Mouse (Mus musculus): ENCODE measurements around the gene Klk12. TPM values are rescaled to one million over a fixed set of nuclear protein-coding genes. Genes with fewer than 3 reads are reported as not detected.

Klk12 gene
- total RNA-seq, 2 experiments from 2014 or later, result not detected

GRCm38 (mm10) chr7:43788096-43788495 lies 19.4 kb downstream of the Klk12 start:
- DNase-seq, result no peak
- intact Hi-C loops (cut with DNase I; ENCODE audit: low total_unique reads), result no loop called here

DNA sequence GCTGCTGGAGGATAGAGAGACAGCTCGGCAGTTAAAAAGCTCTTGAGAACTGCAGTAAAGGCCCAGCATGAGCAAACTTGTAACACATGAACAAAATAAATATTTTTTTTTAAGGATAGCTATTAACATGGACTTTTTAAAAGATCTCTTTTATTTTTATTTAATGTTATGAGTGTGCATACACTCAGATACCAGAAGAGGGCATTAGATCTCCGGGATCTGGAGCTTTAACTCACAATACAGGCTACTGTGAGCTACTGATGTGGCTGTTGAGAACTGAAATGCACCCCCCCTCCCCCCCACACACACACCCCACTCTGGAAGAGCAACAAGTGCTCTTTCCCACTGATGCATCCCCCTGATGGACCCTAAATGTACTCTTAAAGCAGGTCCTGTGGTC lies 20.6 kb downstream of the Klk12 start:
- DNase-seq, result no peak
- intact Hi-C loops (cut with DNase I; ENCODE audit: low total_unique reads), result no loop called here

GRCm38 (mm10) chr7:43791591-43791990 lies 22.9 kb downstream of the Klk12 start, which contains the start of gene Klk9:
Klk9 (plus strand) TSS chr7:43791891.
- intact Hi-C loops (cut with DNase I; ENCODE audit: low total_unique reads), result no loop called here
- DNase-seq, result no peak

DNA sequence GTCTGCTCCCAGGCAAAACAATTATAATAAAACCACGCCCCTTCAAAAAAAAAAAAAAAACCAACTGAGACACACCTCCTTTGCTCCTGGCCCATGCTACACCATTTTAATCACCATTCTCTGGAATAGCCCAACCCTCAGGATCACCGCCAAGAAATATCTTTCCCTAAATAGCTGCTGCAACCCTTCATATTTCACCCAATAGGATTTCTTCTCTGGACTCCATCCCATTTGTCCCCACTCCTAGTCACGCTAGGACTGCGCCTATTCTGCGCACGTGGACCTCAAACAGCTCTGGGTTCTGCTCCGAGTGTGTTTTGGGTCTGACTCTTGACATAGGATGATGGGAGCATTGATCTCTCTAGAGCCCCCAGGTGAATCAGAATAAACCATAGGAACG lies 27.7 kb downstream of the Klk12 start:
- DNase-seq, result no peak
- intact Hi-C loops (cut with DNase I; ENCODE audit: low total_unique reads), result no loop called here

DNA sequence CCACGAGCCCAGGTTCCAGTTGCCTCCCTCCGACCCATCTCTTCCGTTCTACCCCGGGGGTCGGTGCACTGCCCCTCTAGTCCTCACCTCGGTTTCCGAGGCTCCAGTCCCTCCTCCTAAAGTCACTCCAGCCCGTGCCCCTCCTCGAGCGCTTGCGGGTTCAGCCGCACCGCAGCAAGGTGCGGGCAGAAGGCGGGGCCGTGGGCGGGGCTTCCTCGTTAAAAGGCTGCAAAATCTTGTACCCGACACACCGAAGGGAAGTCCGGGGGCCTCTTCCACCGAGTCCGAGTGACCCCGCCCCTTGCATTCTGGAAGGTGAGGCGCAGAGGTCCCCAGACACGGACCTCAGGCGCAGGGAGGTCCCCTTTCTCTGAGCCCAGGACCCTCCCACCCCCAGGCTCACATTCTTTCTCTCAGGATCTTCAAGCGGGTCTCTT lies 28.7 kb downstream of the Klk12 start, which contains the start of gene Klk8:
TSS of gene Klk8 (plus strand) at position 245 of the 437 bp plus-strand sequence.
- DNase-seq, result no peak
- intact Hi-C loops (cut with DNase I; ENCODE audit: low total_unique reads), result no loop called here

DNA sequence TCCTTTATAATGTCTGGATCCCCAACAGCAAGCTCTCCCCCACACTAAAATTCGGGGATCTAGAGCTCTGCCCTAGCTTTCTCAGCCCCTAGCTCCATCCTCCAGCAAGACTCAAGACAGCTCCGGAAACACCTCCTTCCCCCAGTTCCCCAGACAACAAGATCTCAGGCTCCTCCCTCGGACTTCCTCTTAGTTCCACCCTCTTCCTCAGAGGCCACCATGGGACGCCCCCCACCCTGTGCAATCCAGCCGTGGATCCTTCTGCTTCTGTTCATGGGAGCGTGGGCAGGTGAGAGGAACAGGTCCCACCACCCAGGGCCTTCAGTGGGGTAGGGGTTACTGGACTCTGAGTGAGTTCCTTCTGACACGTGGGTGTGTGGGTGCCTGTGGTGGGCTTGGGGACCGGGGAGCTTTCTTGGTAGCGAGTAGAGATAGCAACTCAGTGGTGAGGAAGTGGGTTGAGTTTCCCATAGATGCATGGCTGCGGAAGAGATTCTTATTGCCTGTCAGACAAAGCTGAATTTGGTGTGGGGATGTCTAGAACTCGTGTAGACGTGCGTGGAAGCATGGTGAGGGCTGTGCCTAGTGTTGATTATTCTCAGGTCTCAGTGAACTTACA lies 29.3 kb downstream of the Klk12 start:
- intact Hi-C loops (cut with DNase I; ENCODE audit: low total_unique reads), result no loop called here
- no peak for DNase-seq

DNA sequence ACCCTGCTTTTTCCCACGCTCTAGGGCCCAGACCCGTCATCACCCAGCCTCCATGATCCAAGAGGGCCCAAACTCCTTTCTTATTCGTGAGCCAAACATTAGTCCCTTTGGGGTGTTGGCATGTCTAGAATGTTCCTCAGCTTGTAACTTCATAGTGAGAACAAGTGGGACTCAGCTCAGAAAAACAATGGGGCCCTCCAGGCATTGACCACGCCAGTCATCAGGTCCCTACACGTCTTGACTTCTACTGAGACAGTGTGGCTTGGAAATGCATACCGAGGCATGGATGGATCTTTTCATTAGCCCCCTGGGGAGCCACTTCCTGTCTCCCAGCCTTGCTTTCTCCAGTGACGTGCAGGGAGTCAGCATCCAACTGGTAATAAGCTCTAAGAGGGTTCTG lies 31.2 kb downstream of the Klk12 start:
- intact Hi-C loops (cut with DNase I; ENCODE audit: low total_unique reads), result no loop called here

DNA sequence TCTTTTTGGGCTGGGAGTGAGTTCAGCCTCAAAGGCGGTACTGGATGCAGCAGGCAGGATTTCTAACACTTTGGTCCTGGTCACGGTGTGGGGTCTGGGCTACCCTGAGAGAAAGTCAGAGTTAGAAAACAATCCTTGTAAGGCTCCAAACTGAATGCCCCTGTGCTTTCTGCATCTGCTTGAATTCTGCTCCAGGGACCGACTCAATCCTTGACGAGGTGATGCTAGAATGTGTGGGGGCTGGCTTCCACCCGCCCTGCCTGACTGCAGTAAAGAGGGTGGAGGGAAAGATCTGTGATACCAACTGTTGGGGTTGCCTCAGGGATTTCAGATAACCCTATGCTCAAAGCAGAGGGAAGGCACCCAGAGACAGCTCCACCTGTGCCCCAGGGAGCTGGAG lies 42.3 kb downstream of the Klk12 start, which contains the start of gene Klk7:
TSS of gene Klk7 (plus strand) at position 301 of the 400 bp plus-strand sequence.
- no peak for DNase-seq
- intact Hi-C loops (cut with DNase I; ENCODE audit: low total_unique reads), result no loop called here

More for the DNA sequence above, 31.2 kb downstream of the Klk12 start:
- no peak for DNase-seq

- DNase-seq, result no peak
- intact Hi-C loops (cut with DNase I; ENCODE audit: low total_unique reads), result no loop called here
These were observed 46.5 kb downstream of the Klk12 start for GRCm38 (mm10) chr7:43815211-43815610.

DNA sequence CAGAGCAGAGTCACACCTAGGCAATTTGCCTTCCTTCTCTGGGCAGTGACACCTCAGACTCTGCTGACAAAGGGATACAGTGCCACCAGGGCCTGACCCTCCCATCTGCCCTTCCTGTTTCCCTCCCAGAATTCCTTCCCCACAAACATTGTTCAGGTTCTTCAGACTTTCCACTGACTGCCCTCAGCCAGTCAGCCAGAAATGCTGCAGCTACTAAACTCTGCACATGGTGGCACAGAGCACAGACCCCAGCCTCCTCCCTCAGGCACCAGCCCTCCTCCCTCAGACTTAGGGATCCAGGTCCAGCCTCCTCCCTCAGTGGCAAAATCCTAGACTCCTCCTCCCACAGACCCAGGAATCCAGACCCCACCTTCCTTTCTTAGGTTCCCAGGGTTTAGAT lies 48.0 kb downstream of the Klk12 start:
- no peak for DNase-seq
- intact Hi-C loops (cut with DNase I; ENCODE audit: low total_unique reads), result no loop called here

GRCm38 (mm10) chr7:43821581-43821980 lies 52.9 kb downstream of the Klk12 start:
- intact Hi-C loops (cut with DNase I; ENCODE audit: low total_unique reads), result no loop called here
- no peak for DNase-seq

Other genes starting within 250 kb of the Klk12 start
- 1 to 10 TPM; 1.7 to 2.1 TPM for gene Cd33, start 224.5 kb upstream of the Klk12 start, total RNA-seq (2021)
- gene Zfp658, start 206.6 kb upstream of the Klk12 start, total RNA-seq (2021), result under 1 TPM; 0.64 to 0.88 TPM
- gene Zfp719, start 189.3 kb upstream of the Klk12 start, total RNA-seq (2021), result 1 to 10 TPM; 3.7 to 5.6 TPM
- gene Zfp819, start 161.7 kb upstream of the Klk12 start, total RNA-seq (2021), result not detected
- not detected for gene Ceacam18, start 134.2 kb upstream of the Klk12 start, total RNA-seq (2021)
- under 1 TPM; 0.78 to 0.80 TPM for gene Siglece, start 108.7 kb upstream of the Klk12 start, total RNA-seq (2021)
- 1 to 10 TPM; 2.2 to 2.9 TPM for gene Ctu1, start 96.9 kb upstream of the Klk12 start, total RNA-seq (2021)
- not detected for gene Klk14, start 78.5 kb upstream of the Klk12 start, total RNA-seq (2021)
- not detected for gene Klk13, start 56.3 kb upstream of the Klk12 start, total RNA-seq (2021)
- not detected for gene Klk11, start 5.7 kb downstream of the Klk12 start, total RNA-seq (2021)
- gene Klk10, start 12.1 kb downstream of the Klk12 start, total RNA-seq (2021), result under 1 TPM in 1 of 2 experiments, not detected in 1; 0.22 TPM
- not detected for gene Klk9, start 23.0 kb downstream of the Klk12 start, total RNA-seq (2021)
- 1 to 10 TPM; 2.4 to 2.7 TPM for gene Klk8, start 28.7 kb downstream of the Klk12 start, total RNA-seq (2021)
- not detected for gene Klk7, start 42.4 kb downstream of the Klk12 start, total RNA-seq (2021)
- gene Klk6, start 55.6 kb downstream of the Klk12 start, total RNA-seq (2021), result not detected
- not detected for gene Klk5, start 73.1 kb downstream of the Klk12 start, total RNA-seq (2021)
- gene Klk4, start 112.3 kb downstream of the Klk12 start, total RNA-seq (2021), result not detected
- gene Klk15, start 164.8 kb downstream of the Klk12 start, total RNA-seq (2021), result not detected
- gene Klk1b8, start 181.8 kb downstream of the Klk12 start, total RNA-seq (2021), result under 1 TPM in 1 of 2 experiments, not detected in 1; 0.25 TPM
- not detected for gene Klk1b1, start 197.9 kb downstream of the Klk12 start, total RNA-seq (2021)
- not detected for gene Klk1b9, start 207.2 kb downstream of the Klk12 start, total RNA-seq (2021)
- gene Klk1b11, start 227.0 kb downstream of the Klk12 start, total RNA-seq (2021), result not detected
- under 1 TPM in 1 of 2 experiments, not detected in 1; 0.21 TPM for gene Klk1b26, start 243.3 kb downstream of the Klk12 start, total RNA-seq (2021)